Mouse (Mus musculus): ENCODE data around the gene Hpca. TPM values are rescaled to one million over a fixed set of nuclear protein-coding genes. Genes with fewer than 3 reads are reported as not detected.

Gene Hpca
- total RNA-seq, 2 experiments from 2014 or later = 7.1 to 9.4 TPM

DNA sequence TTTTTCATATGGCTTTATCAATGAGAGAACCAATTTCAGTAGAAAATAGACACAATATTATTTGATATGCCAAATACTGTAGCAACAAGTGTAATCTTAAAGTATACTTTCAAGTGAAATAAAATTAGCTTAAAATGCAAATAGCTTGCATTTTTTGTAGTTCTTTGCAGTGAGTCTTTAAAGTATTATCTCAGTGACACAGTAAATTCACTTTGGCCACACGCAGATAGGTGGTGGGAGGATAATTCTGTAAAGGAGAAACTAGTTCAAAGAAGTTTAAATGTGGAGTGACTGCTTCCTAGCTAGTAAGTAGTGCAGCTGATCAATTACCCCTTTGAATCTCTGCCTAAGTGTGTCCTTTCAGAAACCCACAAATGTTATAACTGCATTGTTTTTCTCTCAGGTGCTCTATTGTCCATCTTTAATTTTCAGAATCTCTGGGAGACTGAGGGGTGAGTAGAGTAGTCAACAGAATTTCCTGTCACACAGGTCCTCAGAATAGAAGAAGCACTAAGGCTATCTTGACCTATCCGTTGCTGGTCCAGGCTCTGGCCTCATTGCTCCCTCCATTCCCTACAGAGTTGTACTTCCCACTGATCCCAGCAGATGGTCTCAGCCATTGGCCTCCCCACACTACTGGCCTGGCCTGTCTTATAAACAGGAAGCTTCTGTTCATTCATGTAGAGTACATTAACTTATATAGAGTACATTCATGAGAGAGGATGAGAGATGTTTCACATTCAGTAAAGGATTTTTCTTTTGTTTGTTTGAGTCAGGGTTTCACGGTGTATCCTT lies 59.4 kb downstream of the Hpca start:
- no peak for DNase-seq (ENCODE audit: low spot score in 2 of 2)

Other genes starting within 250 kb of the Hpca start
- gene Trim62, start 238.5 kb downstream of the Hpca start, total RNA-seq (2021) = 10 to 100 TPM; 29.8 to 34.8 TPM
- 10 to 100 TPM; 54.8 to 61.1 TPM for gene Azin2, start 159.6 kb downstream of the Hpca start, total RNA-seq (2021)
- gene Ak2, start 130.1 kb downstream of the Hpca start, total RNA-seq (2021) = 100 to 1,000 TPM; 144 to 163 TPM
- gene Rnf19b, start 63.8 kb downstream of the Hpca start, total RNA-seq (2021) = 10 to 100 TPM; 23.1 to 24.6 TPM
- 1 to 10 TPM in 1 of 2 experiments, not detected in 1; 1.1 TPM for gene Tmem54, start 16.5 kb downstream of the Hpca start, total RNA-seq (2021)
- gene Fndc5, start 15.0 kb upstream of the Hpca start, total RNA-seq (2021) = 10 to 100 TPM; 13.0 to 13.2 TPM
- gene S100pbp, start 67.7 kb upstream of the Hpca start, total RNA-seq (2021) = 10 to 100 TPM; 42.7 to 44.7 TPM
- 10 to 100 TPM; 79.5 to 80.4 TPM for gene Yars, start 67.7 kb upstream of the Hpca start, total RNA-seq (2021)
- gene C77080, start 139.4 kb upstream of the Hpca start, total RNA-seq (2021) = 10 to 100 TPM; 15.7 to 21.0 TPM
- 1 to 10 TPM; 3.8 to 4.4 TPM for gene Sync, start 165.6 kb upstream of the Hpca start, total RNA-seq (2021)
- 100 to 1,000 TPM; 188 to 206 TPM for gene Rbbp4, start 213.3 kb upstream of the Hpca start, total RNA-seq (2021)
- gene Zbtb8os, start 213.7 kb upstream of the Hpca start, total RNA-seq (2021) = 10 to 100 TPM; 51.1 to 52.2 TPM

All from adrenal gland, postnatal 4 days (tissue).